Mouse (Mus musculus) skeletal muscle tissue, adult 2 months (tissue): Measurements from ENCODE around the gene Mepce.

Experiments
- DNase-seq: peaks from one replicate; pipeline ENCODE4 v3.0.0-alpha.2; 2012; ENCODE audit warnings: low read depth, low spot score

Gene Mepce

DNA sequence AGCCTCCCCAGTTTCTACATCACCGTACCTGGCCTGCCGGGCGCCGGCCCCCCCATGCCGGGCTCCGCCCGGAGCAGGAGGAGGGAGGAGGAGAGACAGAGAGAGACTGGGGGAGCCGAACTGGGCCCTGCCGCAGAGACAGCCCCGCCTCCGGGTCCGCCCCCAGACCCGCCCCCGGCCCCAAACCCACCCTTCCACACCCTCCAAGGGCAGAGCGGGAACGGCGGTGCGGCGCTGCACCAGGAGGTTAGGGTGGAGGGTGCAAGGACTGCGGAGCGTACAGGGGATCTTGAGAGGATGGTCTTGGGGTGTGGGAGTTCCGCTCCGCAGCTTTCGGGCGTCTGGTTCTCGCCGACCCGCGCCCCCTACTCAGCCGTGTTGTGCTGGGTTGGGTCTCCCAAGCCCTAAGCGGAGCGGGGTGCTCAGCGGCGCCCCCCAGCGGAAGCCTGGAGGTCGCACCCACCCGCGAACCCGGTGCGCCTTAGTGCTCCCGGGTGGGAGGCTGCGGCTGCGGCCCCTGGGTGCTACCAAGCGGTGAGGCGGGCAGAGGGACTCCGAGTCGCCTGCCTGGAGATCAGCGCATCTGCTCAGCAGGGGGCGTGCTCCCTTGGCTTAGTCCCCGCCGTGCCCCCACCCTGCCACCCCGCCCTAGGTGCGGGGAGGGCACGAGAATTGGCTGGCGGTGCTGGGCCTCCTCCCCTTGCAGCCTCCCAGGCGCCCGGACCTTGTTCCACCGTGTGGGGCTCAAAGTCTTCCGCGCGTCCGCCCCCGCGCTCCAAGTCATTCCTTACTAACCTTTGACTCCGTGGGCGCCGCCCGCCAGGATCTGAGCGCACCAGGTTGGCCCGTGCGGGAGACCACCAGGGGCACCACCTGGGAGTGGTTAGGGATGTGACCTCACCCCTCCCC is 46.2 kb downstream of the Mepce start, which contains the start of gene Nyap1:
Nyap1 (minus strand) TSS at position 585 of the 909 bp plus-strand sequence.
- no peak for DNase-seq

DNA sequence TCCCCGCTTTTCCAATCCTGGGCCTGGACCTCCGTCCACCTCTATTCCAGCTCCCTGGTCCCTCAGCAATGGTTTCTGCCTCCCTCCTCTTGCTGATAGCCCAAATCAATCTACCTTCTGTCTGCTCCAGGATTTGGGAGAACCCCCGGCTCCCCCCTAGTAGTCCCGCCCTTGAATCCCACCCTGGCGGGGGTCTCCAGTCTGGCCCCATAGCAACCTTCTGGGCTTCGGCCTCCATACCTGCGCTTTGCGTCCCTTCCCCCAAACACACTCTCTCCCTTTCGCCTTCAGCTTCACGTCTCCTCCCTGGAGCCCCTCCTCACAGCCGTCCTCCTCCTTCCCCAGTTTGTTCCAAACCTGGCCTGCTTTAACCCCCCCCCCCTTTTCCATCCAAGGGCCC is 46.9 kb downstream of the Mepce start:
- no peak for DNase-seq

DNA sequence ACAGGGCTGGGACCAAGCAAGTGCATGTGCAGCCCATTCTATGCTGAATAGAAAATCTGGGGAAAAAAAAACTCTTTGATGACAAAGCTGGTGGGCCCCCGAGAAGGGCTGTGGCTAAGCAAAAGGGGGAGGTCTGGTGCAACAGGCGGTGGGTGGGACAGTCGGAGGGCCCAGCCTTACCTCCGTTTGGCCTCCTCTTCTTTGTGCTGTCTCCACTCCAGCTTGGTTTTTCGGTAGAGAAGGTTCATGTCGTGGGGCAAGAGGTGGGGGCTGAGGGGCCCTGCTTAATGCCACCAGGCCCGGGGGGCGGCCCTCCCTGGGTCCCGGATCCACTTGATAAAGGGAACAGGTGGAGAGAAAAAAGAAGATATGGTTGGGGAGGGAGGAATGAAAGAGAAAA is 48.0 kb downstream of the Mepce start:
- no peak for DNase-seq

DNA sequence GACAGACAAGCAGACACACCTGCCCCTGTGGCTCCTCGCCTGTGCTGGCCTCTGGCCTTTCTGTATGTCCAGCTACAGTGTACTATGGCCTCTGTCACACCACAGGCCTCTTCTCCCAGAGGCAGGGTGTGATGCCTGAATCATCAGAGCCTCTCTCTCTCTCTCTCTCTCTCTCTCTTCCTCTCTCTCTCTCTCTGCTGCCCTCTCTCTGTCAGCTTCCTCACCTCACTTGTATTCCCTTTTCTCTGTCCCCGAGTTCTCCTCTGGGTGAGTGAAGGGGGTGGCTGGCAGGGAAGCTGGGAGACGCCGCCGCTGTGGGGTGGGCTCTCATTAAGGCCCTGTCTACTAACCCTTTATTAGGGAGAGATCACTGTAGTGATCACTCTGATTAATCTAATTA is 48.9 kb downstream of the Mepce start:
- no peak for DNase-seq

DNA sequence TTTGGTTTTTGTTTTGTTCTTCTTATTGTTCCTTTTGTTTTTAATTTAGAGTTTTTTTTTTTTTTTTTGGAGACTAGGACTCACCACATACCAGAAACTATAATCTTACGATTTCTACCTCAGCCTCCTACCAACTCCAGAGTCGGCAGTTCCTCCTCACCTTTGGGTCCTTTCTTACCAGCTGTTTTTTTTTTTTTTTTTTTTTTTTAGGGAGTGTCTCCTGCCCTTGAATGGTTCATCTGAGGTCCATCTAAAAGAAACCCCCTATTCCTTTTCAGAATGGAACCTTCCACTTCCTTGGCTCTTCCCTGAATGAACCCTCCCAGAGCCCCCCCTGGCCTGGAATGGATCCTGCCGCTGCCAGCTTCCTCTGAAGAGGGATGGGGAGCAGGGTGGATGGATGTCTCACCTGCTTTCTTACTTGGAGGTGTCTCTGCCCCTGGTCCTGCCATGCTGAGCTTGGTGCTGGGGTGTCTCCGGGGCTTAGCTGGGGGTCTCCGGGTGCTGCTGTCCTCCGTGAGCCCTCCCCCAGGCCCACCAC is 50.0 kb downstream of the Mepce start:
- DNase-seq = no peak

DNA sequence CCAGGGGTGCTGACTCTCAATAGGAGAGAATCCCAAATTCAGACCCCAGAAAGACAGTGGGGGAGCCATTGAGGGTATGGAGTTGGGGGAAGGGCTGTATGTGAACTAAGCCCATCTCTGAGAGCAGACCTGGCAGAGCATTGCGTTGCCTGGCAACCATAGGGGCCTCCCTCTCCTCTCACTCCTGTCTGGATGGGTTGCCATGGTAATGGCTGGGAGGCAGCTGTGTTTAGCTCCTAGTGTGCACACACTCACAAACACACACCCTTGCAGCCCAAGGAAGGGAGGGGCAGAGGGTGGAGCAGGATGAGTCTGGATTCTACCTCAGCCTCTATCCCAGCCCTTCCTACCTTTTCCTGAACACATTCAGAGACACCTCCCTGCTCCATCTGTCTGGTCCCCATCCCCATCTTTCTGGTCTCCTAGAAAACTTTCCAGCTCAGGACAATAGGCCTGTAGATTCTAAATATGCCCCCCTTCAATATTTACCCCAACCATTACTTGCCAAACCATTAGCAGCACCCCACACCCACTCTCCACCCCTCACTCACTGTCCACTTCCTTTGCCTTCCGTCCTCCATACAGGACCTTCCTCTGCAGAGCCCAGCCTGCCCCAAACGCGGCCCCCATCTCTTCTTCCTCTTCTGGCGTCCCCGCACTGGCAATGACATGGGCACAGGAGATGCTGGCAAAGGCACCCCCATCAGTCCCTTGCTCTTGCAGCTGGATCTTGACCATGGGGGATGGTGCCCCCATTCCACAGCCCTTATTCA is 53.0 kb downstream of the Mepce start:
- no peak for DNase-seq

DNA sequence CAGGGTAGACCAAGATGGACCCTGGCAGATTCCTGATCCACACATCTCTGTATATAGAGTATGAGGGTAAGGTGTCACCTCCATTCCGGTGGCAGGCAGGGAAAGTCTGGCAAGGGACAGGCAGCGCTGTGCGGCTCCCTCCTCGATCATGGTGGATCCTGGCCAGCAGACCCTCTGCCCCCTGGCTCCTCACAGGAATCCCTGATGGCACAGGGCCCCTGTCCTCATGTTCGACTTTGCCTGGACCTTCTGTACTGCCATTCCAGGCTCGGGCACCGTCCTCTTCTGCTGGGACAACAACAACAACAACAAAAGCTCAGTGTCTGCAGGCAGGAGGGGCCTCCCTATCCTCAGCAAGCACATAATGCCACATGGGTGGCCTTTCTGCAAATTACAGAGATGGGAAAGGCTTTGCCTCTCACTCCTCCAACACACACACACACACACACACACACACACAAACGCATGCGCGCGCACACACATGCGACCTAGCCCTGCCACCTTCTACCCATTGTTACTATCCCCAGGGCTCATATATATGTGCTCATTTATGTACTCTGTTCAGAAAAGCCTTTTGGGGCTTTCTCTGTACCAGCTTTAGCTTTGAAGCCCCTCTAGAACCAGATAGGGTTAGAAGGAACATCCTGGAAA is 53.7 kb downstream of the Mepce start:
- DNase-seq = no peak
